Mouse (Mus musculus) spleen, adult 12 weeks (tissue): ENCODE measurements around the gene Cdh1.
A peak's percentile ranks its signal among the peaks of the same experiment; 100 is the strongest.

Experiments
- DNase-seq: peaks from one replicate; pipeline ENCODE4 v3.0.0; 2022; ENCODE audit warnings: low spot score

Gene Cdh1

GRCm38 (mm10) chr8:106623451-106623850, 20.3 kb downstream of the Cdh1 start:
- DNase-seq, result no peak

- DNase-seq, result no peak
Observed at GRCm38 (mm10) chr8:106623954-106624353, 20.8 kb downstream of the Cdh1 start.

- no peak for DNase-seq
Observed at GRCm38 (mm10) chr8:106624743-106625142, 21.6 kb downstream of the Cdh1 start.

- DNase-seq, result no peak
Observed at GRCm38 (mm10) chr8:106626096-106626865, 23.1 kb downstream of the Cdh1 start.

- DNase-seq, result no peak
Observed at GRCm38 (mm10) chr8:106628291-106628964, 25.3 kb downstream of the Cdh1 start.

- DNase-seq, result no peak
Observed at GRCm38 (mm10) chr8:106629456-106629855, 26.3 kb downstream of the Cdh1 start.

GRCm38 (mm10) chr8:106631904-106632303, 28.8 kb downstream of the Cdh1 start:
- DNase-seq, result no peak

- DNase-seq, result no peak
Observed at GRCm38 (mm10) chr8:106632650-106633049, 29.5 kb downstream of the Cdh1 start.

- no peak for DNase-seq
Observed at GRCm38 (mm10) chr8:106633361-106634158, 30.4 kb downstream of the Cdh1 start.

GRCm38 (mm10) chr8:106635284-106635683, 32.1 kb downstream of the Cdh1 start:
- no peak for DNase-seq

GRCm38 (mm10) chr8:106637446-106637845, 34.3 kb downstream of the Cdh1 start:
- no peak for DNase-seq

GRCm38 (mm10) chr8:106638768-106639295, 35.7 kb downstream of the Cdh1 start:
- DNase-seq, result no peak

GRCm38 (mm10) chr8:106640212-106640611, 37.1 kb downstream of the Cdh1 start:
- DNase-seq, result no peak

- DNase-seq, result no peak
Observed at GRCm38 (mm10) chr8:106640921-106641320, 37.8 kb downstream of the Cdh1 start.

GRCm38 (mm10) chr8:106642172-106642571, 39.0 kb downstream of the Cdh1 start:
- no peak for DNase-seq

- peak; percentile 8 for DNase-seq
Observed at GRCm38 (mm10) chr8:106643100-106643499, 39.9 kb downstream of the Cdh1 start.

- DNase-seq, result no peak
Observed at GRCm38 (mm10) chr8:106644957-106645356, 41.8 kb downstream of the Cdh1 start.

GRCm38 (mm10) chr8:106646153-106646552, 43.0 kb downstream of the Cdh1 start:
- no peak for DNase-seq

GRCm38 (mm10) chr8:106646731-106647130, 43.6 kb downstream of the Cdh1 start:
- no peak for DNase-seq

GRCm38 (mm10) chr8:106647387-106647786, 44.2 kb downstream of the Cdh1 start:
- peak; percentile 27 for DNase-seq

GRCm38 (mm10) chr8:106648421-106648820, 45.3 kb downstream of the Cdh1 start:
- no peak for DNase-seq

GRCm38 (mm10) chr8:106651994-106652393, 48.8 kb downstream of the Cdh1 start:
- no peak for DNase-seq
